Mouse (Mus musculus): ENCODE results near the gene Pgrmc2. TPM values are rescaled to one million over a fixed set of nuclear protein-coding genes. Genes with fewer than 3 reads are reported as not detected.
A peak's percentile ranks its signal among the peaks of the same experiment; 100 is the strongest.

Gene Pgrmc2
- polyA plus RNA-seq, 1 experiment = 16.7 TPM

GRCm38 (mm10) chr3:41107600-41108305, 24.9 kb upstream of the Pgrmc2 start:
- H3K27ac ChIP-seq (ENCODE audit: insufficient read depth, low read depth, low read length) = no peak overlapping the region
- TF ChIP-seq CTCF (IDR thresholded peaks at IDR 0.05; ENCODE audit: extremely low read depth, insufficient read length, insufficient replicate concordance, low read depth, low read length) (no peak), POLR2A (IDR thresholded peaks at IDR 0.05; ENCODE audit: low read depth, low read length) (no peak)
- H3K4me3 ChIP-seq (ENCODE audit: low read depth, low read length) = no peak overlapping the region
- WGBS = 49% methylated on average over 14 of the region's 14 CpGs
- peaks cover 4% of the 10 kb centered on the region; the same call in 1 of the 2 replicates for H3K4me1 ChIP-seq (ENCODE audit: control insufficient read depth, insufficient read depth, insufficient read length, low read length)
- H3K27me3 ChIP-seq (ENCODE audit: control insufficient read depth, insufficient read depth, low read length) = no peaks in the 10 kb centered on the region
- H3K36me3 ChIP-seq (ENCODE audit: control insufficient read depth, insufficient read depth, low read length) = no peaks in the 10 kb centered on the region

- 23% methylated on average over 9 of the region's 9 CpGs for WGBS
- no peak overlapping the region for H3K4me3 ChIP-seq (ENCODE audit: low read depth, low read length)
- H3K27ac ChIP-seq (ENCODE audit: insufficient read depth, low read depth, low read length) = peak overlapping the region; percentile 91
- H3K4me1 ChIP-seq (ENCODE audit: control insufficient read depth, insufficient read depth, insufficient read length, low read length) = peaks cover 21% of the 10 kb centered on the region; the same call in 1 of the 2 replicates
- no peaks in the 10 kb centered on the region for H3K36me3 ChIP-seq (ENCODE audit: control insufficient read depth, insufficient read depth, low read length)
- TF ChIP-seq CTCF (IDR thresholded peaks at IDR 0.05; ENCODE audit: extremely low read depth, insufficient read length, insufficient replicate concordance, low read depth, low read length) = no peak
- TF ChIP-seq POLR2A (IDR thresholded peaks at IDR 0.05; ENCODE audit: low read depth, low read length) = no peak
- no peaks in the 10 kb centered on the region for H3K27me3 ChIP-seq (ENCODE audit: control insufficient read depth, insufficient read depth, low read length)
These were observed 19.1 kb upstream of the Pgrmc2 start for GRCm38 (mm10) chr3:41101905-41102304.

- Histone ChIP-seq H3K4me3 (ENCODE audit: low read depth, low read length) (no peak overlapping the region), H3K27me3 (ENCODE audit: control insufficient read depth, insufficient read depth, low read length) (no peaks in the 10 kb centered on the region), H3K27ac (ENCODE audit: insufficient read depth, low read depth, low read length) (peak overlapping the region; percentile 88), H3K4me1 (ENCODE audit: control insufficient read depth, insufficient read depth, insufficient read length, low read length) (peaks cover 21% of the 10 kb centered on the region; the same call in 1 of the 2 replicates), H3K36me3 (ENCODE audit: control insufficient read depth, insufficient read depth, low read length) (no peaks in the 10 kb centered on the region)
- TF ChIP-seq CTCF (IDR thresholded peaks at IDR 0.05; ENCODE audit: extremely low read depth, insufficient read length, insufficient replicate concordance, low read depth, low read length) (no peak), POLR2A (IDR thresholded peaks at IDR 0.05; ENCODE audit: low read depth, low read length) (no peak)
- WGBS = 28% methylated on average over 2 of the region's 2 CpGs
These were observed 17.3 kb upstream of the Pgrmc2 start for GRCm38 (mm10) chr3:41100157-41100556.

GRCm38 (mm10) chr3:41099672-41100071, 16.8 kb upstream of the Pgrmc2 start:
- no peaks in the 10 kb centered on the region for H3K27me3 ChIP-seq (ENCODE audit: control insufficient read depth, insufficient read depth, low read length)

GRCm38 (mm10) chr3:41093210-41093609, 10.4 kb upstream of the Pgrmc2 start:
- Histone ChIP-seq H3K27me3 (ENCODE audit: control insufficient read depth, insufficient read depth, low read length) (no peaks in the 10 kb centered on the region), H3K27ac (ENCODE audit: insufficient read depth, low read depth, low read length) (no peak overlapping the region), H3K36me3 (ENCODE audit: control insufficient read depth, insufficient read depth, low read length) (no peaks in the 10 kb centered on the region), H3K4me1 (ENCODE audit: control insufficient read depth, insufficient read depth, insufficient read length, low read length) (peaks cover 11% of the 10 kb centered on the region; the same call in 1 of the 2 replicates), H3K4me3 (ENCODE audit: low read depth, low read length) (no peak overlapping the region)
- WGBS = 63% methylated on average over 2 of the region's 2 CpGs
- TF ChIP-seq POLR2A (IDR thresholded peaks at IDR 0.05; ENCODE audit: low read depth, low read length) = no peak
- no peak for TF ChIP-seq CTCF (IDR thresholded peaks at IDR 0.05; ENCODE audit: extremely low read depth, insufficient read length, insufficient replicate concordance, low read depth, low read length)

More at GRCm38 (mm10) chr3:41099672-41100071, 16.8 kb upstream of the Pgrmc2 start:
- TF ChIP-seq CTCF (IDR thresholded peaks at IDR 0.05; ENCODE audit: extremely low read depth, insufficient read length, insufficient replicate concordance, low read depth, low read length) = no peak
- no peak for TF ChIP-seq POLR2A (IDR thresholded peaks at IDR 0.05; ENCODE audit: low read depth, low read length)
- H3K36me3 ChIP-seq (ENCODE audit: control insufficient read depth, insufficient read depth, low read length) = no peaks in the 10 kb centered on the region
- H3K4me1 ChIP-seq (ENCODE audit: control insufficient read depth, insufficient read depth, insufficient read length, low read length) = peaks cover 19% of the 10 kb centered on the region; the same call in 1 of the 2 replicates
- 68% methylated on average over 1 of the region's 1 CpGs for WGBS
- no peak overlapping the region for H3K4me3 ChIP-seq (ENCODE audit: low read depth, low read length)
- H3K27ac ChIP-seq (ENCODE audit: insufficient read depth, low read depth, low read length) = peak overlapping the region; percentile 88

- Histone ChIP-seq H3K27ac (ENCODE audit: insufficient read depth, low read depth, low read length) (peak overlapping the region; percentile 80), H3K4me1 (ENCODE audit: control insufficient read depth, insufficient read depth, insufficient read length, low read length) (peaks cover 11% of the 10 kb centered on the region; the same call in 1 of the 2 replicates), H3K36me3 (ENCODE audit: control insufficient read depth, insufficient read depth, low read length) (no peaks in the 10 kb centered on the region), H3K27me3 (ENCODE audit: control insufficient read depth, insufficient read depth, low read length) (no peaks in the 10 kb centered on the region), H3K4me3 (ENCODE audit: low read depth, low read length) (no peak overlapping the region)
- 18% methylated on average over 4 of the region's 4 CpGs for WGBS
- TF ChIP-seq POLR2A (IDR thresholded peaks at IDR 0.05; ENCODE audit: low read depth, low read length) = no peak
- no peak for TF ChIP-seq CTCF (IDR thresholded peaks at IDR 0.05; ENCODE audit: extremely low read depth, insufficient read length, insufficient replicate concordance, low read depth, low read length)
These were observed 9.5 kb upstream of the Pgrmc2 start for GRCm38 (mm10) chr3:41092311-41092710.

- no peak overlapping the region for H3K4me3 ChIP-seq (ENCODE audit: low read depth, low read length)
- TF ChIP-seq POLR2A (IDR thresholded peaks at IDR 0.05; ENCODE audit: low read depth, low read length) = no peak
- TF ChIP-seq CTCF (IDR thresholded peaks at IDR 0.05; ENCODE audit: extremely low read depth, insufficient read length, insufficient replicate concordance, low read depth, low read length) = no peak
- no peaks in the 10 kb centered on the region for H3K36me3 ChIP-seq (ENCODE audit: control insufficient read depth, insufficient read depth, low read length)
- 23% methylated on average over 2 of the region's 2 CpGs for WGBS
- H3K27me3 ChIP-seq (ENCODE audit: control insufficient read depth, insufficient read depth, low read length) = no peaks in the 10 kb centered on the region
- peaks cover 11% of the 10 kb centered on the region; the same call in 1 of the 2 replicates for H3K4me1 ChIP-seq (ENCODE audit: control insufficient read depth, insufficient read depth, insufficient read length, low read length)
- H3K27ac ChIP-seq (ENCODE audit: insufficient read depth, low read depth, low read length) = no peak overlapping the region; the same call in 1 of the 2 replicates
These were observed 8.0 kb upstream of the Pgrmc2 start for GRCm38 (mm10) chr3:41090839-41091238.
